Mouse (Mus musculus) 3134 (cell line): ENCODE results near the gene Fryl.
"Not testable (repeated sequence)": the region's sequence is repeated elsewhere in the genome, so short reads cannot be mapped to it uniquely, and the experiment has no call there.

Experiments used
- DNase-seq: peaks from one replicate; pipeline ENCODE4 v3.0.0-alpha.2; 2011; ENCODE audit warnings: low spot score; ENCODE audit not compliant: insufficient read length; ENCODE audit errors: extremely low read depth

The Fryl gene

DNA sequence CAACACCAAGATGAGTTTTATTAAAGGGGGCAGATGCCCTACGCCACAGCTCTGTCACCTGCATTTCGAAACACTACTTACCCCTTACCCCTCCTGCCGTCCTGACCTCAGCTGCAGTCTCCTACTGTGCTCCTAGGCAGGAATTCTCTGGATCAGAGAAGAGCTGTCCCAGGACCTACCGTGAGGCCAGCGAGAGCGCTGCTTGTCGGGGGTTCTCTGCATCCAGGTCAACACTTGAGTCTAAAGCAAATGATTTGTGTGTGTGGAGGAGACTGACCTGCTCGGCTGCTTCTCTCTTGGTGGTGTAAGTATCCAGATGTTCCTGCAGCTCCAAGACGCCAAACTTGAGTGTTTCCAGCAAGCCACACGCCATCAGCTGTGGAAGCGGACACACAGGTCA, 223.9 kb downstream of the Fryl start:
- DNase-seq, result no peak

DNA sequence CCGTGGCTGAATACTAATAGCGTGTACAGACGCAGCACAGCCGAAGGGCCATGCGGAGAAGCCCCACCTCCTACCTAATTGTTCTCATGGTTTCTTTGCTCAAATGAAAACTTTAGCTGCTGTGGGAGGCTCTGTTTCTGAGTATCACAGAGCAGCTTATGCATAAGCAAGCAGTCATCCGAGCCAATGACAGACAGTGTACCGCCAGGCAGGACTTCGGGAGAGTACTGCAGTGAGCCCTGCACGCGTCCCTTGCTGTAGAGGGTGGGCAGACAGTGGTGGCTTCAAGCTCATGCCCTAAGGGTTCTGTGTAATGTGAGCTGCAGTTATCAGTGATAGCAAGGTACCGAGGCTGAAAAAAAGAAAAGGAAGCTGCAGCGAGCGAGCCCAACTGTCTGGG, 227.8 kb downstream of the Fryl start:
- DNase-seq, result no peak

GRCm38 (mm10) chr5:73023801-73024200, 232.6 kb downstream of the Fryl start:
- DNase-seq, result no peak

DNA sequence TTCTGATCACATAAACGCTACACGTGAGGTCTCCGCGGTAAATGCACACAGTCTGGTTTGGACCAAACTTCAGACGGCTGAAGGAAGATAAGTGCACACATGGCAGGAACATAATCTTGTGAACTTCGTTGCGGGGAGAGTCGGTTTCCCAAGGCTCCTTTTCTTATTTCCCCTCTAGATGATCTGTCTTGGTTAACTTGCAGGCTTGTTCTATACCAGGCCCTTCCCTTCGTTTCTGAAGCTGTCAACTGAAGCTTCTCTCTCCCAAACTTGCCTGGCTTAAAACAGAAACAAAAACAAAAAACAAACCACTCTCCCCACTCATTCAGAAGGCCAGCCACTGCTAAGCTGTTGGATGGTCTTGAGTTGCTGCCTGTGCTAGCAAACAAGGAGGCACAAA, 241.7 kb downstream of the Fryl start:
- no peak for DNase-seq

GRCm38 (mm10) chr5:73013611-73014287, 242.7 kb downstream of the Fryl start:
- not testable (repeated sequence) for DNase-seq

GRCm38 (mm10) chr5:73012884-73013610, 243.4 kb downstream of the Fryl start:
- not testable (repeated sequence) for DNase-seq

- DNase-seq, result not testable (repeated sequence)
Measured at GRCm38 (mm10) chr5:73011806-73012205, 244.6 kb downstream of the Fryl start.

DNA sequence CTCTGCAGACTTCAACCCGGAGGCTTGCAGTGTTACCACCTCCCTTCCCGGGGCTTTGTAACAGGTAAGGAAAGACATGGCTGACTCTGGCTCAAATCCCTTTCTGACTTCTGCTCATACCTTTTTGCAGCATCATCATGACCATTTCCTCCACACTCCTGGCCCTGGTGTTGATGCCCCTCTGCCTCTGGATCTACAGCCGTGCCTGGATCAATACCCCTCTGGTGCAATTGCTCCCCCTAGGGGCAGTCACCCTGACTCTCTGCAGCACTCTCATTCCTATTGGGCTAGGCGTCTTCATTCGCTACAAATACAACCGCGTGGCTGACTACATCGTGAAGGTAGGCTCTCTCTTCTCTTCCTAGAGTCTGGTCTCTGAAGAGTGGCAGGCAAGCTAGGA, 248.2 kb downstream of the Fryl start:
- DNase-seq, result not testable (repeated sequence)

DNA sequence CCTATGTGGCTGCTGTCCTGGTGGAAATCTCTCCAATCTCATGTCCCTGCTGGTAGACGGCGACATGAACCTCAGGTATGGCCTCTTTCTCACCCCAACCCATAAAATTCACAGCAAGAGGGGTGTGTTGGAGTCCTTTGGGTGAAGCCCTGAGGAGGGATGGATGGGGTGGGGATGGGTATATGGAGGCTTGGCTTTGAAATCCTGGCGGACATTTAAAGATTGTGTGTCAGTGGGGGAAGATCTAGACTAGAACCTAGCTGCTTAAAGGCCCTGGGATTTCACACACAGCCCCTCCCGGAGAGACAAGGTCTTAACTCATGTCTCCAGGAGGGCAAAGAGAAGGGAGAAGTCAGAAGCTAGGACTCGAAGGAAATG, 248.8 kb downstream of the Fryl start:
- no peak for DNase-seq

DNA sequence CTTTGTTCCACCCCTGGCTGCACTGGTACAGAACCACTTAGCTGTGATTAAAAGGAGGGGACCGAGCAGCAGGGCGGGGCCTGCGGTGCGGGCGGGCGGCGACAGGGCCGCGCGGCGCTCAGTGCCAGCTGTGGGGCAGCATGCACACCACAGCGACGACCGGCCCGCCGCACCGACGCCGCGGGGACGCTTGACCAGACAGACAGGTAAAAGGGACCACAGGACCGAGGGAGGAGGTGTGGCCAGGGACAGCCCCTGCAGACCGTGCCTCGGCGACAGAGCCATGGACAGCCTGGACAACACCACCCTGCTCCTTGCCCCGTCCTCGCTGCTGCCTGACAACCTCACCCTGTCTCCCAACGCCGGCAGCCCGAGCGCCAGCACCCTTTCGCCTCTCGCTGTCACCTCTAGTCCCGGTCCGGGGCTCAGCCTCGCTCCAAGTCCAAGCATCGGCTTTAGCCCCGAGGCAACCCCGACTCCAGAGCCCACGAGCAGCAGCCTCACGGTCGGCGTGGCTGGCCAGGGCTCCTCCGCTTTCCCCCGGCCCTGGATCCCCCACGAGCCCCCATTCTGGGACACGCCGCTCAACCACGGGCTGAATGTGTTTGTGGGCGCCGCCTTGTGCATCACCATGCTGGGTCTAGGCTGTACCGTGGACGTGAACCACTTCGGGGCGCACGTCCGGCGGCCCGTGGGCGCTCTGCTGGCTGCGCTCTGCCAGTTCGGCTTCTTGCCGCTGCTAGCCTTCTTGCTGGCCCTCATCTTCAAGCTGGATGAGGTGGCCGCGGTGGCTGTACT, 249.4 kb downstream of the Fryl start, which contains the start of gene Slc10a4:
Gene Slc10a4, plus strand, starts transcription at position 100 of the 798 bp plus-strand sequence.
- peak; percentile 8 for DNase-seq

GRCm38 (mm10) chr5:73004046-73004445, 252.4 kb downstream of the Fryl start:
- no peak for DNase-seq

DNA sequence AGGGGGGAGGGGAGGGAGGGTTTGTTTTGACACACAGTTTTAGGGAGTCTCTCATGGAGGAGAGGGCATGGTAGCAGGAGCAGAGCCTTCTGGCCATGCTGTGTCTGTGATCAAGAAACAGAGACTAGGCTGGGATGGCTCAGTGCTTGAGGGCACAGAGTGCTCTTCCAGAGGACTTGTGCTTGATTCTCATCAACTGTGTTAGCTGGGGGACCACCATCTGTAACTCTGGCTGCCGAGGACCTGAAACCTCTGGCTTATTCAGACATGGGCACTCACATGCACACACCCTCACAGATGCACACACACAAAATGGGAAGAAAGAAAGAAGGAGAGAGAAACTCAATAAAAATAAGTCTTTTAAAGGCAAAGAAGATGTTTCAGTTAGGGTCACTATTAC, 257.9 kb downstream of the Fryl start:
- not testable (repeated sequence) for DNase-seq

- DNase-seq, result no peak
Measured at GRCm38 (mm10) chr5:72995379-72995778, 261.0 kb downstream of the Fryl start.

DNA sequence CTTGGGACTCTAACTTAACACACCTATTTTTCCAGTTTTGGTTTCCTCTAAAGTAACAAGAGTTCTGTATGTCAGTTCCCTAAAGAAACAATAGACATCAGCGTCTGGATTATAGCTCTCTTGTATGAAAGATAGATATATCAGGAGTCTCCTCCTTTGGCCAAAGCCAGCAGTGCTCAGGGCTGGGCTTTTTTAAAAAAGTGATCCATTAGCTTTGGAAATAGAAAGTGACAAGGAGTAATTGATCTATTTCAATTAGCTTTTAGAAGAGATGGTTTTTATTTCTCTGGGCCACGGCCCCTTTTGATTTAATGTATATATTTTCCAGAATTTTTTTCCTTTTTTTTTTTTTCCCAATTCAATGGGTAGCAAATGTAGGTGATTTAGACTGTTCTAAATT, 261.5 kb downstream of the Fryl start:
- DNase-seq, result no peak

DNA sequence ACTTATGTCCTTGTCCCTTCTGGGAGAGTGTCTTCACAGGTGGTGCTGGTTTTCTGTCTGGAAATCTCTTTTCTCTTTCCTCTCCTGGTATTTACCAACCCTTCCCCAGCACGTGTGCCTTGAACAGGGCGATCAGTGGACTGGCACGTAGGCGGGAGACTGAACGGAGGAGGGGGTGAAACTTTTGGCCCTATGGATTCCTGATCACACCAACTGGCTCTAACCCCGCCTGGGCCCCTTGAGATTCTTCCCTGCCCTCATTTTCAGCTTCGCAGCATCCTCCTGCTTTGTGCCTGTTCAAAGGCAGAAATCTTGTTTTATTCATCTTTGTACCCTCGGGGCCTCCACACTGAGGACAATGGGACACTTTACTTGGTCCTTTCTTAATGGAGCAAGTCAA, 262.0 kb downstream of the Fryl start:
- DNase-seq, result no peak

- no peak for DNase-seq
Measured at GRCm38 (mm10) chr5:72992474-72992873, 263.9 kb downstream of the Fryl start.

- DNase-seq, result no peak
Measured at GRCm38 (mm10) chr5:72989756-72990155, 266.7 kb downstream of the Fryl start.

DNA sequence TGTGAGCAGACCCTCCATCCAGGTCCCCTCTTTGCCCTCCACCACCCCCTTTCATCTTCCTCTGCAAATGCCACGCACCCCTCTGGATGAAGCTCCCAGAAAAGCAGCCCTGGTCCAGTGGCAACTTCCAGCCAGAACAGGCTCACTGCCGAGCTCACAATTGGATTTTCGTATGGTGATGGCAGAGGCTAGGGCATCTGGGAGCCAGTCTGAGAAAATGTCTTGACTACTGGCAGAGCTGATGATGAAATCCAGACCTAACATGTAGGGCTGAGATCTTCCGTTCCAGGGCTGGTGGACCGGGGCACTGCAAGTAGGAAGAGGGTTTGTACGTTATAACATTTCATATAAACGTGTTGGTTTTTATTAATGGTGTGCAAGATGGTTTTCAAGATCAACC, 268.6 kb downstream of the Fryl start:
- no peak for DNase-seq

DNA sequence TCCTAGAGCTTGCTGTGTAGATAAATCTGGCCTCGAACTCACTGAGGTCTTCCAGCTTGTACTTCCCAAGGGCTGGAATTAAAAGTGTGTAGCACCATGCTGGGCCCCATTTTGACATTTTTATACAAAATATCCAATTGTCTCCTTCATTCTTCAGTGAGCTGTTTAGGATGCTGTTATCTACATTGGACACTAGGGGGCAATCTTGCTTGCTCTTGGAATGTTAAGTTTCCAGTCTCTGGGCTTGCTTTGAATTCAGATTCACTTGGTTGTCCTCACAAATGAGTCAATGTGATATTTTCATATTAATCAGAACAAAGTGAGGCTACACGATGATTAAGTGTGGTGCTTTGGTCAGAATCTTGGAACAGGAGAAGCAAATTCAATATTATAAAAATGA, 272.3 kb downstream of the Fryl start:
- peak; percentile 20 for DNase-seq

- DNase-seq, result no peak
Measured at GRCm38 (mm10) chr5:72976539-72976938, 279.9 kb downstream of the Fryl start.

DNA sequence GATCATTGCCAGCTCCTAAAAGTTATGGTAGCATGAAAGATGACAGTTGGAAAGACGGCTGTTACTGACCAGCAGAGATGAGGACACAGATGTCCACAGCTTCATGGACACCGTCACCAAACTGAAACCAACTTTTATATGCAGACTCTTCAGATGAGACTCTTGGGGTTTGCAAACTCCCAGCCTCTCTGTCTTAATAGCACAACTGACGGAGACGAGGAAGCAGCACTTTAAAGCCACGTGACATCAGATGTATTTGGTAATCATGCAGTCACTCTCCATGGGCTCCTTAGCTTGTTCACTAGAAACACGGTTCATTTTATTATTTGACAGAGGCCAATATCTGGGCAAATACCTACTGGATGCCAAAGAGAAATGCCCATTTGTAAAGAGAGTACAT, 280.4 kb downstream of the Fryl start:
- no peak for DNase-seq
